Mouse (Mus musculus) gastrocnemius, adult 2 months (tissue): ENCODE measurements at regions not wholly inside any gene's neighbourhood (a gene's known extent, or its start where the extent isn't known, plus 50 kb on each side); places are given as distances from the start of the nearest gene placed in this dataset.

Source experiments
- DNase-seq: peaks from one replicate; pipeline ENCODE4 v3.0.0; 2022
- H3K27ac ChIP-seq: fragments of 200-600 bp; 2 replicates; pipeline ENCODE4 v1.8.1; 2022; ENCODE audit warnings: mild to moderate bottlenecking
- H3K4me3 ChIP-seq: fragments of 200-600 bp; 2 replicates; pipeline ENCODE4 v1.8.1; 2022; ENCODE audit warnings: mild to moderate bottlenecking, moderate library complexity
- CTCF ChIP-seq: fragments of 200-600 bp; IDR thresholded peaks from 2 replicates; pipeline ENCODE4 v1.8.1; 2022; ENCODE audit warnings: antibody characterized with exemption, mild to moderate bottlenecking, moderate library complexity
- intact Hi-C: fragments of 180-260 bp; cut with DNase I; formaldehyde crosslinking; loops from one replicate; pipeline ENCODE4 v1.15.1; 2025

DNA sequence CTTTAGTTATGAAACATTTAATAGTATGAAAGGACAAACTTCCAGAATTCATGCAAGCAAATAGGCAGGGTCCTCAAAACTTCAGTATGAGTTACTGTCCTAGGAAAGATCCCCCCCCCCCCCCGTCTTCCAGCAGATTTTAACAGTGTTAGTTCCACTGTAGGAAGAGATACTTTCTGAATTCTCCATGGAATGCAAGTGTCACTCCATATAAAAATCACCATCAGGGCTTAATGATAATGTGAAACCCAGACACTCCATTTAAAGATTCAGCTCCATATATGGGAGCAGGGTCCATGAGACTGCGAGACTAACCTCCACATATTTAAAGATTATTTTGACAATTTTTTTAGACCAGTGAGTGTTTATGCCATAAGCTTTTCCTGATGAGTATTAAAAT, 282.1 kb downstream of the Gm10283 start:
- no peak for DNase-seq
- Histone ChIP-seq H3K27ac (no peak overlapping the region), H3K4me3 (no peak overlapping the region)
- intact Hi-C loops: no loop called here
- no peak for TF ChIP-seq CTCF

DNA sequence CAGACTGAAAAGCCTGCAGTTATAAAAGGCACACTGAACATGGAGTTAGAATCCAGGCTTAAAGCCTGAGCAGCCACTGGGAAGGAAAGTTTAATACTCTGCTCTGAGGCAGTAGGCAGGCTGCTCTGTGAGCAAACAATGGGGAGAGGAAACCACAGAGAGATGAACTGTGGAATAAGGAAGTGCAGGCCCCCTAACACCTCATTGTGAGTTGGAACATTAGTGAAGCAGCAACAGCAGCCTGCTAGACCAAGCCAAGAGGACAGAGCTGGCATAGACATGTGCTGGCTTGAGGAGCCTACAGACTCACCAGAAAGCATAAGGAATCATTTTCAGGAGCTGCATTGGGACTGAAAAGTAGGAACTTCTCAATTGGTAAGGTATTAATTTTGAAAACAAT, 307.4 kb downstream of the Gm10283 start:
- no peak overlapping the region for H3K27ac ChIP-seq
- intact Hi-C loops: no loop called here
- no peak for DNase-seq
- H3K4me3 ChIP-seq: no peak overlapping the region
- TF ChIP-seq CTCF: no peak

DNA sequence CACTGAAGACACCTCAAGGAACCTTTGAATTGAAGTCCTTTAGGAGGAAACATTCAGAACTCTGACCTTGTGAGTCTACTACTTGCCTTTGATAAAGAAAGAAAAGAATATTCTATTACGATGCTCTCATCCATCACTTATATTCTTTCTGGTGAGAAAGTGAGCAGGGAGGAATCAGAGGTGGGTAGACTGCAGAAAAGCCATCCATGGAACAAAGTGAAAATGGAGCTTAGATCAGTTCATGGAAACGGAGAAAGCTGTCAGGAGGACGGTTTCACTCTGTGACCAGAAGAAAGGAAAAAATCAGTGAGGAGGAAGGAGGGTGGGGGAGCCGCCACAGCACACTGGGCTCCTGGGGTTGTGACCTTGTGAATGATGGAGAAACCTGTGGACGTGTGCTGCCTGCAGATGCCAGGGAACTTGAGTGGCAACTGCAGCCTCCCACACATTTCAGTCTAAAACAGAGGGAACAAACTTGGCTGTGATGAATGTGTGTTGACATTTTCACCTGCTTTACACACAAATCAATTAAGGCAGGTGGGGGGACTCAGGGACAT, 335.2 kb downstream of the Gm10283 start:
- no peak for TF ChIP-seq CTCF
- intact Hi-C loops: no loop called here
- Histone ChIP-seq H3K4me3 (no peak overlapping the region), H3K27ac (no peak overlapping the region)
- no peak for DNase-seq
